10 mouse cellular contexts compared by ENCODE assay signal in the genomic region with DNA sequence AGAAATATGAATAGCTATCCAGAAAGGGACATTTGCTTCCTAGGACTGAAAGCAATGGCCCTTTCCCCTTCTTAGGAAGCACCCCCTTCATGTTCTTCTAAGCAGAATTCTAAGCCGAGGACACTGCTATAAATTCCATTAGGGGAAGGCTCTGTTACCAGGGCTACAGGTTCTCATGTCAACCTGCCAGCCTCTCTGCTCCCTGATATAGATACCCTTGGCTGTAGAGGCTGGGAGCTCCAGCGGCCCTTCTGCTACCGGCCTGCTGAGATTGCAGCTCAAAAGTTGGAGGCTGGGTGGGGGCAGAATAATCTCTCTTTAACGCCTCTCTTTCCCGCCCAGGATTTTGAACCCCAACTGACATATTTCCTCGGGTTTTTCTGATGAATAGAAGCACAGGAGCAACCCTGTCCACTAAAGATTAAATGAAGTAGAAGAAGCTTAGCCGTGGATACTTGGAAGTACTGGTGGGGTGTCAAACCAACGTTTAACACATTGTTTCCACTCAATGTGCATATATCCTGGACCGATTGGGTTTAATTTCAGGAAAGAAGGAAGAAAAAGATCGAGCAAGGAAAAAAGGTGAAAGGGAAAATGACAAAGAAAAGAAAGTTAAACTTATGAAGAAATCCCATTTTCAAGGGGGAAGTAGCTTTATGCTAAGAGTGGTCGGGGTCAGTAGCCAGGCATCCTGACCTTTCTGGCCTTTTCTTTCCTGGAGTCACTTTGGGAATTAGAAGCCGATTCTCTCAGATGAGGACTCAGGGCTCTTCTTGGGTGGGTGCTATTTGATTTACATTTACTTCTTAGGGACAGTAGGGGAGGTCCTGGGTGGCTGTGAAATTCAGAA. TPM values are rescaled to one million over a fixed set of nuclear protein-coding genes. Genes with fewer than 3 reads are reported as not detected.
DNase-seq lines count a peak whose midpoint lies in the region; ATAC-seq and TF ChIP-seq lines count a peak whose summit lies in the region.
"Had no signal": no experiment of that assay in that cellular context is flagged by ENCODE, and none has a peak within 500 bp of the region (broad histone marks: within the 10 kb centered on the region; RNA-seq: fewer than 3 reads in every experiment).

No protein-coding gene starts in this region.

- no peak for ATAC-seq in midbrain, embryonic 14.5 days (ENCODE audit: low FRiP score, low TSS enrichment)
- no peak for ATAC-seq in activated CD4-positive, CD25-positive, alpha-beta regulatory T cell, adult 4 months
- ATAC-seq in megakaryocyte, adult 5-6 weeks (ENCODE audit: poor library complexity, severe bottlenecking): no peak

- H3K4me2 ChIP-seq in CH12.LX (ENCODE audit: insufficient read depth, low read depth, poor library complexity, severe bottlenecking): peak overlapping the region; percentile 30; the same call in 1 of the 2 replicates
- H3K4me2 ChIP-seq in midbrain, embryonic 14.5 days (ENCODE audit: low read length): peak overlapping the region; percentile 72

- TF ChIP-seq POLR2A in CH12.LX (IDR thresholded peaks at IDR 0.05; ENCODE audit: low read depth, low read length): no peak

- no peak overlapping the region for H3K9ac ChIP-seq in CH12.LX (ENCODE audit: insufficient read depth, low read depth)
- 0 out of 2 replicates have a peak overlapping the region, but pooled peaks have one; percentile 1 for H3K9ac ChIP-seq in midbrain, embryonic 14.5 days (replicated peaks; ENCODE audit: low read length)
- H3K9ac ChIP-seq: embryonic facial prominence, embryonic 15.5 days; stomach, embryonic 15.5 days had no signal

- H3K36me3 ChIP-seq in CH12.LX (replicated peaks in 1 of 2; ENCODE audit: control insufficient read depth in 1 of 2, insufficient read depth in 1 of 2, low read length in 1 of 2): no peaks in the 10 kb centered on the region
- H3K36me3 ChIP-seq in forebrain, embryonic 10.5 days (replicated peaks): no peaks in the 10 kb centered on the region
- H3K36me3 ChIP-seq in midbrain, embryonic 14.5 days (ENCODE audit: control insufficient read depth, insufficient read depth, low read length): no peaks in the 10 kb centered on the region
- H3K36me3 ChIP-seq: embryonic facial prominence, embryonic 15.5 days; stomach, embryonic 15.5 days had no signal

- no peak for TF ChIP-seq RAD21 in CH12.LX (IDR thresholded peaks at IDR 0.05; ENCODE audit: low read depth, low read length)

- 3% methylated on average over 12 of the region's 12 CpGs for WGBS in forebrain, embryonic 10.5 days
- WGBS in midbrain, embryonic 14.5 days: 5% methylated on average over 12 of the region's 12 CpGs

- dilution Hi-C loops in CH12.LX (cut with MboI; ENCODE audit: extremely low pct_ligation_motif_present, extremely low pct_unique_long_range_greater_than_20kb, low sequenced_read_pairs): no loop called here

- no peaks in the 10 kb centered on the region for H3K27me3 ChIP-seq in CH12.LX (replicated peaks)
- peaks cover 97% of the 10 kb centered on the region for H3K27me3 ChIP-seq in forebrain, embryonic 10.5 days (ENCODE audit: poor library complexity, severe bottlenecking)
- H3K27me3 ChIP-seq in midbrain, embryonic 14.5 days (ENCODE audit: control insufficient read depth, insufficient read depth, low read length): peaks cover 8% of the 10 kb centered on the region; the same call in 1 of the 2 replicates

- H3K27ac ChIP-seq in CH12.LX (ENCODE audit: insufficient read depth, low read depth): no peak overlapping the region
- peak overlapping the region; percentile 86 for H3K27ac ChIP-seq in forebrain, embryonic 10.5 days
- peak overlapping the region; percentile 46; the same call in 1 of the 2 replicates for H3K27ac ChIP-seq in midbrain, embryonic 14.5 days (replicated peaks; ENCODE audit: low read depth, low read length)
- H3K27ac ChIP-seq: embryonic facial prominence, embryonic 15.5 days; stomach, embryonic 15.5 days had no signal

- peaks cover 0 to 4% of the 10 kb centered on the region in 2 experiments; a peak in 1 of 4 replicates for H3K4me1 ChIP-seq in CH12.LX (ENCODE audit: control insufficient read depth in 1 of 2, insufficient read depth in 2 of 2)
- H3K4me1 ChIP-seq in forebrain, embryonic 10.5 days: peaks cover 97% of the 10 kb centered on the region
- H3K4me1 ChIP-seq in midbrain, embryonic 14.5 days (ENCODE audit: control insufficient read depth, insufficient read depth, low read length): peaks cover 47% of the 10 kb centered on the region

- in situ Hi-C loops in CH12.LX (cut with MboI; ENCODE audit: low pct_ligation_motif_present, low pct_unique_long_range_greater_than_20kb, low sequenced_read_pairs): no loop called here

- peaks cover 1% of the 10 kb centered on the region for H3K9me3 ChIP-seq in CH12.LX (replicated peaks; ENCODE audit: low read length)
- H3K9me3 ChIP-seq in forebrain, embryonic 10.5 days: no peaks in the 10 kb centered on the region
- H3K9me3 ChIP-seq in midbrain, embryonic 14.5 days (ENCODE audit: control insufficient read depth, low read length): no peaks in the 10 kb centered on the region
- H3K9me3 ChIP-seq: embryonic facial prominence, embryonic 15.5 days; stomach, embryonic 15.5 days had no signal

- DNase-seq in cerebellum, postnatal 10 days: peak; percentile 62 to 70
- DNase-seq in cerebellum, adult 9-11 months: no peak
- no peak for DNase-seq in CH12.LX (ENCODE audit: extremely low read depth)
- DNase-seq in forebrain, embryonic 10.5 days (ENCODE audit: extremely low spot score, low spot score): peak; percentile 63
- peak; percentile 70 for DNase-seq in midbrain, embryonic 14.5 days
- no peak for DNase-seq in thymus, postnatal 14 days

- no peak for TF ChIP-seq EP300 in CH12.LX (IDR thresholded peaks at IDR 0.05; ENCODE audit: low read length)

- TF ChIP-seq CTCF in CH12.LX (conservative IDR thresholded peaks at IDR 0.05 in 1 of 2, IDR thresholded peaks at IDR 0.05 in 1 of 2; ENCODE audit: low read depth in 2 of 2, low read length in 2 of 2): no peak

- H3K79me2 ChIP-seq in CH12.LX (replicated peaks; ENCODE audit: control insufficient read depth, extremely low read depth, insufficient read depth, poor library complexity, severe bottlenecking): no peaks in the 10 kb centered on the region

- H3K4me3 ChIP-seq in CH12.LX (replicated peaks in 1 of 3; ENCODE audit: low read depth in 2 of 3, low read length in 2 of 3, poor library complexity in 1 of 3): no peak overlapping the region
- peak overlapping the region; percentile 25 for H3K4me3 ChIP-seq in forebrain, embryonic 10.5 days
- no peak overlapping the region for H3K4me3 ChIP-seq in midbrain, embryonic 14.5 days (replicated peaks; ENCODE audit: low read depth, low read length)
- H3K4me3 ChIP-seq: embryonic facial prominence, embryonic 15.5 days; stomach, embryonic 15.5 days had no signal

TF ChIP-seq in CH12.LX, 34 proteins besides CTCF, POLR2A, EP300 and RAD21:
- TF ChIP-seq BHLHE40 (IDR thresholded peaks at IDR 0.05; ENCODE audit: low read depth, low read length) (no peak), MEF2A (IDR thresholded peaks at IDR 0.05; ENCODE audit: borderline replicate concordance, low read depth, low read length) (no peak), MAX (IDR thresholded peaks at IDR 0.05; ENCODE audit: low read length) (no peak), GABPA (IDR thresholded peaks at IDR 0.05; ENCODE audit: insufficient replicate concordance, low read depth, low read length) (no peak), MAZ (IDR thresholded peaks at IDR 0.05; ENCODE audit: low read depth, low read length) (no peak), E2F4 (IDR thresholded peaks at IDR 0.05; ENCODE audit: insufficient replicate concordance, low read depth, low read length) (no peak), USF2 (conservative IDR thresholded peaks at IDR 0.05; ENCODE audit: low read depth, low read length) (no peak), MXI1 (IDR thresholded peaks at IDR 0.05; ENCODE audit: low read depth, low read length) (no peak), NELFE (IDR thresholded peaks at IDR 0.05; ENCODE audit: low read depth, low read length) (no peak), TCF12 (IDR thresholded peaks at IDR 0.05; ENCODE audit: low read depth, low read length) (no peak), NRF1 (IDR thresholded peaks at IDR 0.05; ENCODE audit: low read depth, low read length) (no peak)
TF ChIP-seq in CH12.LX: peak in this region for 0.

RNA-seq across cellular contexts. Expression of gene Nr2f1, which starts 8.5 kb away (rescaled TPM):
- total RNA-seq in CH12.LX (2012; rRNA removed) (not detected in 2 replicates), CH12.LX (2014; rRNA removed) (not detected in 2 replicates)
- polyA plus RNA-seq in CH12.LX (2012; ENCODE audit: insufficient read length, low read depth): not detected in 2 replicates
- polyA plus RNA-seq in forebrain, embryonic 10.5 days (2016; fragmentation: Nextera tagmentation; extraction: Ambion mirVana): 64.9 and 66.1 TPM in 2 replicates
- polyA plus RNA-seq in midbrain, embryonic 14.5 days (2014; fragmentation: Nextera tagmentation; extraction: Ambion mirVana): 67.5 and 72.4 TPM in 2 replicates
- not detected for polyA plus RNA-seq in activated CD4-positive, CD25-positive, alpha-beta regulatory T cell, adult 4 months (2017; shearing (Covaris generic))
- total RNA-seq in megakaryocyte, adult 5-6 weeks (2015): not detected in 2 replicates
- total RNA-seq in megakaryocyte, adult 5-6 weeks (2017): not detected in 2 replicates

Comparison
In these comparisons a context has a peak if more than half of its experiments do, and no peak if none do; other contexts are left out.
1. DNase-seq: peak in cerebellum, postnatal 10 days (2 of 2), forebrain, embryonic 10.5 days (single experiment) and midbrain, embryonic 14.5 days (single experiment); none in cerebellum, adult 9-11 months (single experiment), CH12.LX (single experiment) and thymus, postnatal 14 days (single experiment).
2. RNA of gene Nr2f1, which starts 8.5 kb away (polyA plus RNA-seq): 67.5 to 72.4 TPM in midbrain, embryonic 14.5 days and 64.9 to 66.1 TPM in forebrain, embryonic 10.5 days; not detected in activated CD4-positive, CD25-positive, alpha-beta regulatory T cell, adult 4 months and not detected in CH12.LX; every median in the first group is over 10 times any median in the second.